Mouse (Mus musculus): Measurements from ENCODE around the gene Amph.

DNA sequence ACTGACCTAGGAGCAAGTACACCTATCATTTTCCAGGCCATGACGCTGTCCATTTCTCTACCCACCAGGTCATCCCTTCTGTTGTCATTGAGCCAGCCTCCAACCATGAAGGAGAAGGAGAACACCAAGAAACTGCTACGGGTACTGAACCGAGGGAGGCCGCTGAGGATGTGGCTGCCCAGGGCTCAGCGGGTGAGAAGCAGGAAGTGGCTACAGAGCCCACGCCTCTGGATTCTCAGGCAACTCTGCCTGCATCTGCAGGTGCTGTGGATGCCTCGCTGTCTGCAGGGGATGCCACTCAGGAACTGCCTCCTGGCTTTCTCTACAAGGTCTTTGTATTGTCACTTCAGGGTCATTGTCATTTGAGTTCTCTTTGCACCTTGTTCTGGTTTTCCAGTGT lies 191.1 kb downstream of the Amph start:
- no peak for TF ChIP-seq HCFC1 (IDR thresholded peaks at IDR 0.05; ENCODE audit: low read depth, low read length)
- TF ChIP-seq POLR2A (IDR thresholded peaks at IDR 0.05; ENCODE audit: low read depth, low read length), result no peak
- no peak for TF ChIP-seq TCF12 (IDR thresholded peaks at IDR 0.05; ENCODE audit: low read depth, low read length)
- no peak for TF ChIP-seq MYC (IDR thresholded peaks at IDR 0.05; ENCODE audit: low read depth, low read length)
- no peak for TF ChIP-seq ZC3H11A (IDR thresholded peaks at IDR 0.05; ENCODE audit: low read depth, low read length)
- no peak for TF ChIP-seq ETS1 (conservative IDR thresholded peaks at IDR 0.05; ENCODE audit: low read depth, low read length)
